Mouse (Mus musculus): ENCODE results near the gene Rpl9-ps1. TPM values are rescaled to one million over a fixed set of nuclear protein-coding genes. Genes with fewer than 3 reads are reported as not detected.

Rpl9-ps1 gene
- not detected for total RNA-seq (2021)

- no peak for DNase-seq (ENCODE audit: extremely low spot score in 1 of 2, low spot score in 1 of 2)
These were observed at the start of gene Rpl9-ps1 for GRCm38 (mm10) chr11:83645521-83645920. Rpl9-ps1 (minus strand) TSS chr11:83645621.

GRCm38 (mm10) chr11:83692008-83692407 is 46.6 kb upstream of the Rpl9-ps1 start:
- no peak for DNase-seq (ENCODE audit: extremely low spot score in 1 of 2, low spot score in 1 of 2)

GRCm38 (mm10) chr11:83689918-83690317 is 44.5 kb upstream of the Rpl9-ps1 start:
- DNase-seq (ENCODE audit: extremely low spot score in 1 of 2, low spot score in 1 of 2), result no peak

- no peak for DNase-seq (ENCODE audit: extremely low spot score in 1 of 2, low spot score in 1 of 2)
These were observed 30.2 kb upstream of the Rpl9-ps1 start for GRCm38 (mm10) chr11:83675665-83676064.

GRCm38 (mm10) chr11:83671743-83672142 is 26.3 kb upstream of the Rpl9-ps1 start:
- DNase-seq (ENCODE audit: extremely low spot score in 1 of 2, low spot score in 1 of 2), result no peak

GRCm38 (mm10) chr11:83663532-83663931 is 18.1 kb upstream of the Rpl9-ps1 start:
- DNase-seq (ENCODE audit: extremely low spot score in 1 of 2, low spot score in 1 of 2), result no peak

- DNase-seq (ENCODE audit: extremely low spot score in 1 of 2, low spot score in 1 of 2), result no peak
These were observed 16.8 kb upstream of the Rpl9-ps1 start, which contains the start of gene Ccl4 for GRCm38 (mm10) chr11:83662204-83662603. Ccl4 (plus strand) TSS chr11:83662584.

- DNase-seq (ENCODE audit: extremely low spot score in 1 of 2, low spot score in 1 of 2), result no peak
These were observed 13.4 kb upstream of the Rpl9-ps1 start for GRCm38 (mm10) chr11:83658797-83659196.

- DNase-seq (ENCODE audit: extremely low spot score in 1 of 2, low spot score in 1 of 2), result no peak
These were observed 12.1 kb upstream of the Rpl9-ps1 start for GRCm38 (mm10) chr11:83657508-83657907.

GRCm38 (mm10) chr11:83654606-83655005 is 9.2 kb upstream of the Rpl9-ps1 start:
- no peak for DNase-seq (ENCODE audit: extremely low spot score in 1 of 2, low spot score in 1 of 2)

GRCm38 (mm10) chr11:83649305-83649841 is 4.0 kb upstream of the Rpl9-ps1 start, which contains the start of gene Ccl3:
Ccl3 (minus strand) TSS chr11:83649355.
- no peak for DNase-seq (ENCODE audit: extremely low spot score in 1 of 2, low spot score in 1 of 2)

GRCm38 (mm10) chr11:83646356-83647149 is 1.1 kb upstream of the Rpl9-ps1 start:
- no peak for DNase-seq (ENCODE audit: extremely low spot score in 1 of 2, low spot score in 1 of 2)

GRCm38 (mm10) chr11:83641216-83641615 is 4.2 kb downstream of the Rpl9-ps1 start:
- no peak for DNase-seq (ENCODE audit: extremely low spot score in 1 of 2, low spot score in 1 of 2)

GRCm38 (mm10) chr11:83640141-83640540 is 5.3 kb downstream of the Rpl9-ps1 start:
- no peak for DNase-seq (ENCODE audit: extremely low spot score in 1 of 2, low spot score in 1 of 2)

GRCm38 (mm10) chr11:83639533-83639932 is 5.9 kb downstream of the Rpl9-ps1 start:
- no peak for DNase-seq (ENCODE audit: extremely low spot score in 1 of 2, low spot score in 1 of 2)

GRCm38 (mm10) chr11:83638934-83639333 is 6.5 kb downstream of the Rpl9-ps1 start:
- no peak for DNase-seq (ENCODE audit: extremely low spot score in 1 of 2, low spot score in 1 of 2)

GRCm38 (mm10) chr11:83636742-83637235 is 8.6 kb downstream of the Rpl9-ps1 start:
- no peak for DNase-seq (ENCODE audit: extremely low spot score in 1 of 2, low spot score in 1 of 2)

- DNase-seq (ENCODE audit: extremely low spot score in 1 of 2, low spot score in 1 of 2), result no peak
These were observed 10.5 kb downstream of the Rpl9-ps1 start for GRCm38 (mm10) chr11:83634898-83635297.

- DNase-seq (ENCODE audit: extremely low spot score in 1 of 2, low spot score in 1 of 2), result peak in 1 of 2 experiments; percentile 3
These were observed 11.0 kb downstream of the Rpl9-ps1 start for GRCm38 (mm10) chr11:83634425-83634824.

GRCm38 (mm10) chr11:83632744-83633143 is 12.7 kb downstream of the Rpl9-ps1 start:
- peak in 1 of 2 experiments; percentile 7 for DNase-seq (ENCODE audit: extremely low spot score in 1 of 2, low spot score in 1 of 2)

- no peak for DNase-seq (ENCODE audit: extremely low spot score in 1 of 2, low spot score in 1 of 2)
These were observed 14.4 kb downstream of the Rpl9-ps1 start for GRCm38 (mm10) chr11:83631065-83631464.

- DNase-seq (ENCODE audit: extremely low spot score in 1 of 2, low spot score in 1 of 2), result no peak
These were observed 14.8 kb downstream of the Rpl9-ps1 start for GRCm38 (mm10) chr11:83630630-83631029.
